18 mouse cellular contexts compared by ENCODE assay signal in the genomic region with DNA sequence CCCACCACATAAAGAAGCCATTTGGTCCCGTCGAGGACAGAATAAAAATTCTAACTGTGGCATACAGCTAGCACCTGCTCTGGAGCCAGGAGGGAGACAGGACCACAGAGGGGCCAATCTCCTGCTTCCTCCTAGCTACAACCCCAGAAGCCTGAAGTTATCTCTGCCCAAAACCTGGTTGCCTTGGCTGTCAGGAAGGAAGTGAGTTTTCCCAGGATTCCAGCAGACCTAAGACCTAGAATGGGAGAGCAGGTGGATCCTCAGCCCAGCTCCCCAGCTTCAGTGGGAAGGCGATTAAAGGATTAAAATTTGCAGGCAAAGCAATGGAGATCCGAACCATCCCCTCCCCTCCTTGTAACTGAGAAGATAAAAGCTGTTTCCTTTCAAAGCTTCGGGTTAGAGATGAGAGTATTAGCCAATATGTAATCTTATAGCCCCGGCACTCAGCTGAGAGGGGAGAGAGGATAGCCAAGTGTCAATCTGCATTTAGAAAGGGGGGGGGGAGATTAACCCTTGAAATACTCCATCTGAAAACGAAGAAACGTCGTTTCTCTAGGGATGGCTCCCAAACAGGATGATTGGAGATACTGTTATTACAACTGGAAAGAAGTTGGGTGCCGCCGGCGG.
DNase-seq lines count a peak whose midpoint lies in the region; ATAC-seq and TF ChIP-seq lines count a peak whose summit lies in the region.
"Had no signal": no experiment of that assay in that cellular context is flagged by ENCODE, and none has a peak within 500 bp of the region (broad histone marks: within the 10 kb centered on the region; RNA-seq: fewer than 3 reads in every experiment).

No protein-coding gene starts in this region.

- ATAC-seq in forebrain, embryonic 14.5 days: no peak
- no peak for ATAC-seq in forebrain, embryonic 11.5 days (replicated peaks; ENCODE audit: low FRiP score)
- no peak for ATAC-seq in embryonic facial prominence, embryonic 14.5 days (ENCODE audit: low read depth)
- ATAC-seq: forebrain, embryonic 15.5 days; hindbrain, postnatal 0 days had no signal

- H3K9me3 ChIP-seq in forebrain, embryonic 14.5 days (replicated peaks; ENCODE audit: control insufficient read depth, low read length): no peaks in the 10 kb centered on the region
- no peaks in the 10 kb centered on the region for H3K9me3 ChIP-seq in forebrain, embryonic 11.5 days (ENCODE audit: control insufficient read depth, low read length)
- no peaks in the 10 kb centered on the region for H3K9me3 ChIP-seq in MEL (replicated peaks; ENCODE audit: insufficient read depth, low read length)
- H3K9me3 ChIP-seq in embryonic facial prominence, embryonic 14.5 days (ENCODE audit: control insufficient read depth, low read length): no peaks in the 10 kb centered on the region
- H3K9me3 ChIP-seq: embryonic facial prominence, embryonic 13.5 days; forebrain, embryonic 15.5 days; heart, embryonic 15.5 days; hindbrain, embryonic 13.5 days had no signal

- no peaks in the 10 kb centered on the region for H3K36me3 ChIP-seq in forebrain, embryonic 14.5 days (ENCODE audit: control insufficient read depth, insufficient read depth, low read length)
- H3K36me3 ChIP-seq in forebrain, embryonic 11.5 days (ENCODE audit: control insufficient read depth, insufficient read depth, low read length): no peaks in the 10 kb centered on the region
- H3K36me3 ChIP-seq in MEL (ENCODE audit: control insufficient read depth in 1 of 2, insufficient read depth in 2 of 2, low read length in 2 of 2): peaks cover 0 to 67% of the 10 kb centered on the region in 2 experiments; a peak in 2 of 4 replicates
- no peaks in the 10 kb centered on the region for H3K36me3 ChIP-seq in embryonic facial prominence, embryonic 14.5 days (ENCODE audit: control insufficient read depth, insufficient read depth, low read length)
- H3K36me3 ChIP-seq: embryonic facial prominence, embryonic 13.5 days; forebrain, embryonic 15.5 days; heart, embryonic 15.5 days; hindbrain, embryonic 13.5 days had no signal

- H3K4me2 ChIP-seq in forebrain, embryonic 14.5 days (ENCODE audit: low read length): no peak overlapping the region
- H3K4me2 ChIP-seq in forebrain, embryonic 11.5 days (ENCODE audit: low read depth, low read length, severe bottlenecking): no peak overlapping the region
- H3K4me2 ChIP-seq in embryonic facial prominence, embryonic 14.5 days (ENCODE audit: low read depth, low read length): no peak overlapping the region
- H3K4me2 ChIP-seq: embryonic facial prominence, embryonic 13.5 days; forebrain, embryonic 15.5 days; heart, embryonic 11.5 days; heart, embryonic 15.5 days; hindbrain, embryonic 13.5 days had no signal

- TF ChIP-seq RAD21 in MEL (IDR thresholded peaks at IDR 0.05; ENCODE audit: low read depth, low read length): no peak

- no peak overlapping the region; the same call in 1 of the 2 replicates for H3K9ac ChIP-seq in forebrain, embryonic 14.5 days (ENCODE audit: low read length)
- H3K9ac ChIP-seq in forebrain, embryonic 11.5 days (ENCODE audit: low read length): no peak overlapping the region
- peak overlapping the region; percentile 2 for H3K9ac ChIP-seq in MEL (ENCODE audit: control insufficient read depth, low read depth, low read length, poor library complexity, severe bottlenecking)
- no peak overlapping the region for H3K9ac ChIP-seq in embryonic facial prominence, embryonic 14.5 days (ENCODE audit: low read depth, low read length)
- H3K9ac ChIP-seq: embryonic facial prominence, embryonic 13.5 days; forebrain, embryonic 15.5 days; heart, embryonic 15.5 days; hindbrain, embryonic 13.5 days had no signal

- H3K79me2 ChIP-seq in MEL (ENCODE audit: control insufficient read depth, insufficient read depth, low read length, poor library complexity): no peaks in the 10 kb centered on the region

- DNase-seq in forebrain, embryonic 14.5 days (ENCODE audit: low spot score): peak; percentile 7
- DNase-seq in forebrain, embryonic 11.5 days (ENCODE audit: low spot score): no peak
- DNase-seq in MEL (ENCODE audit: low read depth, low spot score): peak; percentile 60
- peak; percentile 59 for DNase-seq in embryonic facial prominence, embryonic 14.5 days (ENCODE audit: low spot score)
- peak; percentile 61 for DNase-seq in retina, postnatal 7 days (ENCODE audit: low read depth, low spot score)
- no peak for DNase-seq in left cerebral cortex, adult 9 months (ENCODE audit: low spot score in 2 of 2)
- no peak for DNase-seq in lung, adult 18-20 months
- DNase-seq: adrenal gland, adult 2 months; adrenal gland, postnatal 25 days; cerebellum, adult 2 months; heart, adult 2 months; heart, postnatal 14 days had no signal

- H3K4me3 ChIP-seq in forebrain, embryonic 14.5 days (ENCODE audit: low read depth, low read length): no peak overlapping the region
- H3K4me3 ChIP-seq in forebrain, embryonic 11.5 days (ENCODE audit: low read depth, low read length): no peak overlapping the region
- H3K4me3 ChIP-seq in MEL (ENCODE audit: control insufficient read depth in 1 of 2, insufficient read depth in 1 of 2, low read depth in 2 of 2, low read length in 2 of 2): no peak overlapping the region
- H3K4me3 ChIP-seq in embryonic facial prominence, embryonic 14.5 days (ENCODE audit: low read depth, low read length): no peak overlapping the region
- H3K4me3 ChIP-seq: embryonic facial prominence, embryonic 13.5 days; forebrain, embryonic 15.5 days; heart, adult 2 months; heart, embryonic 15.5 days; hindbrain, embryonic 13.5 days had no signal

- no peak for TF ChIP-seq POLR2A in MEL (IDR thresholded peaks at IDR 0.05; ENCODE audit: control insufficient read depth in 1 of 2, insufficient read depth in 1 of 2, low read depth in 1 of 2, low read length in 2 of 2, poor library complexity in 1 of 2)

- WGBS in forebrain, embryonic 14.5 days: 37% methylated on average over 12 of the region's 12 CpGs
- WGBS in forebrain, embryonic 11.5 days: 38% methylated on average over 12 of the region's 12 CpGs
- WGBS in embryonic facial prominence, embryonic 14.5 days: 36% methylated on average over 12 of the region's 12 CpGs

- no peaks in the 10 kb centered on the region for H3K27me3 ChIP-seq in forebrain, embryonic 14.5 days (replicated peaks; ENCODE audit: control insufficient read depth, insufficient read depth, low read length)
- H3K27me3 ChIP-seq in forebrain, embryonic 11.5 days (ENCODE audit: control insufficient read depth, insufficient read depth, low read length): no peaks in the 10 kb centered on the region
- no peaks in the 10 kb centered on the region for H3K27me3 ChIP-seq in MEL (ENCODE audit: control insufficient read depth in 1 of 2, insufficient read depth in 2 of 2, low read length in 2 of 2)
- H3K27me3 ChIP-seq in embryonic facial prominence, embryonic 14.5 days (replicated peaks; ENCODE audit: control insufficient read depth, insufficient read depth, low read length): no peaks in the 10 kb centered on the region
- H3K27me3 ChIP-seq: forebrain, embryonic 15.5 days; hindbrain, embryonic 13.5 days had no signal

- peak in 1 of 2 experiments; percentile 48; a peak in 2 of 4 replicates for TF ChIP-seq EP300 in MEL (IDR thresholded peaks at IDR 0.05; ENCODE audit: low read depth in 1 of 2, low read length in 2 of 2)

- no peaks in the 10 kb centered on the region for H3K4me1 ChIP-seq in forebrain, embryonic 14.5 days (ENCODE audit: control insufficient read depth, insufficient read depth, low read length)
- H3K4me1 ChIP-seq in forebrain, embryonic 11.5 days (replicated peaks; ENCODE audit: control insufficient read depth, insufficient read depth, low read length): no peaks in the 10 kb centered on the region; the same call in 1 of the 2 replicates
- H3K4me1 ChIP-seq in MEL (ENCODE audit: control insufficient read depth in 1 of 2, insufficient read depth in 2 of 2, low read length in 2 of 2): peaks cover 43 to 72% of the 10 kb centered on the region in 2 experiments
- no peaks in the 10 kb centered on the region for H3K4me1 ChIP-seq in embryonic facial prominence, embryonic 14.5 days (ENCODE audit: control insufficient read depth, insufficient read depth, low read length)
- H3K4me1 ChIP-seq: forebrain, embryonic 15.5 days; heart, embryonic 15.5 days; hindbrain, embryonic 13.5 days had no signal

- TF ChIP-seq CTCF in MEL (IDR thresholded peaks at IDR 0.05 in 2 of 3, conservative IDR thresholded peaks at IDR 0.05 in 1 of 3; ENCODE audit: control insufficient read depth in 1 of 3, insufficient read depth in 1 of 3, low read depth in 2 of 3, low read length in 3 of 3, poor library complexity in 1 of 3, severe bottlenecking in 1 of 3): no peak

- H3K27ac ChIP-seq in forebrain, embryonic 14.5 days (ENCODE audit: low read depth, low read length): no peak overlapping the region
- no peak overlapping the region for H3K27ac ChIP-seq in forebrain, embryonic 11.5 days (ENCODE audit: low read depth, low read length)
- H3K27ac ChIP-seq in MEL (ENCODE audit: control insufficient read depth, low read depth, low read length): peak overlapping the region; percentile 70
- H3K27ac ChIP-seq in embryonic facial prominence, embryonic 14.5 days (replicated peaks; ENCODE audit: low read depth, low read length): no peak overlapping the region
- H3K27ac ChIP-seq: embryonic facial prominence, embryonic 13.5 days; forebrain, embryonic 15.5 days; heart, adult 2 months; heart, embryonic 15.5 days; hindbrain, embryonic 13.5 days; hindbrain, postnatal 0 days had no signal

TF ChIP-seq in MEL, 35 proteins besides CTCF, POLR2A, EP300 and RAD21 (continues in another document):
- no peak for TF ChIP-seq NRF1 (IDR thresholded peaks at IDR 0.05; ENCODE audit: insufficient read depth, low read depth, low read length, poor library complexity, severe bottlenecking)
- peak; percentile 42; the same call in 1 of the 2 replicates for TF ChIP-seq GATA1 (IDR thresholded peaks at IDR 0.05; ENCODE audit: low read depth, low read length)
- TF ChIP-seq MYC (IDR thresholded peaks at IDR 0.05; ENCODE audit: low read depth, low read length): no peak
- no peak for TF ChIP-seq POLR2AphosphoS5 (IDR thresholded peaks at IDR 0.05; ENCODE audit: borderline replicate concordance, low read depth, low read length)
- TF ChIP-seq SMC3 (IDR thresholded peaks at IDR 0.05; ENCODE audit: low read depth, low read length): no peak
- no peak for TF ChIP-seq JUND (IDR thresholded peaks at IDR 0.05; ENCODE audit: low read depth, low read length)
- peak; percentile 68 for TF ChIP-seq TAL1 (IDR thresholded peaks at IDR 0.05; ENCODE audit: low read length)
- TF ChIP-seq SIN3A (IDR thresholded peaks at IDR 0.05; ENCODE audit: low read length): peak; percentile 55
- TF ChIP-seq TCF12 (IDR thresholded peaks at IDR 0.05; ENCODE audit: low read depth, low read length): peak; percentile 63
- TF ChIP-seq ZNF384 (IDR thresholded peaks at IDR 0.05; ENCODE audit: low read depth, low read length): no peak
- TF ChIP-seq GABPA (IDR thresholded peaks at IDR 0.05; ENCODE audit: low read depth, low read length): no peak
- TF ChIP-seq MAZ (IDR thresholded peaks at IDR 0.05; ENCODE audit: low read depth, low read length): 0 out of 2 replicates have a peak, but pooled peaks have one; percentile 21
- TF ChIP-seq ZKSCAN1 (IDR thresholded peaks at IDR 0.05; ENCODE audit: low read depth, low read length): no peak
- TF ChIP-seq USF2 (IDR thresholded peaks at IDR 0.05; ENCODE audit: borderline replicate concordance in 1 of 2, insufficient read depth in 1 of 2, low read depth in 1 of 2, low read length in 2 of 2): no peak

Comparison
In these comparisons a context has a peak if more than half of its experiments do, and no peak if none do; other contexts are left out.
1. DNase-seq: peak in forebrain, embryonic 14.5 days (single experiment), MEL (single experiment), embryonic facial prominence, embryonic 14.5 days (single experiment) and retina, postnatal 7 days (single experiment); none in forebrain, embryonic 11.5 days (single experiment), left cerebral cortex, adult 9 months (0 of 2) and lung, adult 18-20 months (0 of 2).